Mouse (Mus musculus): ENCODE measurements around the gene Zfp710.

The Zfp710 gene

DNA sequence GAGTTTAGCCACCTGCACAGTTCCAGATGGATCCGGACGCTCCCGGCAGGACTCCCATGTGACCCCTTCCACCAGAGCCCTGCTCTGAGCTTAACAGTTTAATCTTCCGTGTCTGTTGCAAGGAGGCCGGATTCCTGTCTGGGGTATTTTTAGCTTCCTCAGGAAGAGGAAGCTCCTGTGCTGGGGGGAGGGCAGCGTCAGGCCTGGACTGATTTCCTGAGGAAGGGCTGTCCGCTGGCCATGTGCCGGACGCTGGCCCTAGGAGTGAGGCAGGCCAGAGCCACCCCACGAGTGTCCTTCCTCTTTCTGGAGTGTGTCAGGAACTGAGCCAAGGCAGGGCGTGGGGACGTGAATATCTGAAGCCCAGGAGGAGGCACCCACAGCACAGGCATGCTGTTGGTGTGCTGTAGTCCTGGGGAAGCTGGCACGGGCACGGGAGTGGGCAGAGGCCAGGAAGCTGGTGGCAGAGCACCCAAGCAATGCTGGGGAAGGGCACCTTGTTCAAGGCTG, 54.2 kb downstream of the Zfp710 start:
- DNase-seq (ENCODE audit: low read depth): no peak

- DNase-seq (ENCODE audit: low read depth): no peak
Measured at GRCm38 (mm10) chr7:80081586-80082554, 57.3 kb downstream of the Zfp710 start.

DNA sequence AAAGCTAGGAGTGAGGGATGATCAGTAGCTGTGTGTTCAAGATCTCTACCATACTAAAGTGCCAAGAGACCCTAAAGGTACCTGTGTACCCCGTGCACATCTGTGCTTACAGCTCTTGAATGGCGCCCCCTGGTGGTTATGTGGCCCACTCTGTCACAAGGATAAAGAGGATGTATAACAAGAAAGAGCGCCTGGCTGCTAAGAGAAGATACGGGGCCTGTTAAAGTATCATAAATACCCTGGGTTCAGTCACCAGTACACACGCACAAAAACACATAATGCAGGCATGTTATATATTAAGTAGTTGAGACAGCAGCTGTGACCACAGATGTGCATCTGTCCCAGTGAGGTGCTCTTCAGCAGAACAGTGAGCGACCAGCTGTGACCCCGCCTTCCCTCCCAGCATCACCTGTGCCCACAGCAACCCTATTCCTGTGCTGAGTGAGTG, 59.9 kb downstream of the Zfp710 start:
- DNase-seq (ENCODE audit: low read depth): peak; percentile 84

DNA sequence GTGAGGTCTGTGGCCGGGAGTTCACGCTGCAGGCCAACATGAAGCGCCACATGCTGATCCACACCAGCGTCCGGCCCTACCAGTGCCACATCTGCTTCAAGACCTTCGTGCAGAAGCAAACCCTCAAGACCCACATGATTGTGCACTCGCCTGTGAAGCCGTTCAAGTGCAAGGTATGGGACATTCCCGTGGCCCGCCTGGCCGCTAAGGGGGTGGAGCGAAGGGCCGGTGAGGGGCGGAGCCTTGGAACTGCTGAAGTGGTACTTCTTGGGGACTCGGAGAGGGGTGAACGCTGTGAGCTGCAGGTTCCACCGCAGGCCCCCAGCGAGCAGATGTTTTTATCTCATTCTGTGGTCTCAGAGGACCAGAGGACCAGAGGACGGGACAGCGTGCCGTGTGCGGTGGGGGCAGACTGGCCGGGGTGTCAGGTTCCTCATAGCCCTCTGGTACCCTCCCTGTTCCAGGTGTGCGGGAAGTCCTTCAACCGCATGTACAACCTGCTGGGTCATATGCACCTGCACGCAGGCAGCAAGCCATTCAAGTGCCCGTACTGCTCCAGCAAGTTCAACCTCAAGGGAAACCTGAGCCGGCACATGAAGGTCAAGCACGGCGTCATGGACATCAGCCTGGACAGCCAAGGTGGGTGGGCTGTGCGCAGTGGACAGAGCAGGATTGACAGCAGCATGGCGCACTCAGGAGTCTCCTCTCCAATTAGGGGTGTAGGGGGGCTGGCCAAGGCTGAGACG, 61.5 kb downstream of the Zfp710 start:
- no peak for DNase-seq (ENCODE audit: low read depth)

- no peak for DNase-seq (ENCODE audit: low read depth)
Measured at GRCm38 (mm10) chr7:80088191-80088590, 63.6 kb downstream of the Zfp710 start.

DNA sequence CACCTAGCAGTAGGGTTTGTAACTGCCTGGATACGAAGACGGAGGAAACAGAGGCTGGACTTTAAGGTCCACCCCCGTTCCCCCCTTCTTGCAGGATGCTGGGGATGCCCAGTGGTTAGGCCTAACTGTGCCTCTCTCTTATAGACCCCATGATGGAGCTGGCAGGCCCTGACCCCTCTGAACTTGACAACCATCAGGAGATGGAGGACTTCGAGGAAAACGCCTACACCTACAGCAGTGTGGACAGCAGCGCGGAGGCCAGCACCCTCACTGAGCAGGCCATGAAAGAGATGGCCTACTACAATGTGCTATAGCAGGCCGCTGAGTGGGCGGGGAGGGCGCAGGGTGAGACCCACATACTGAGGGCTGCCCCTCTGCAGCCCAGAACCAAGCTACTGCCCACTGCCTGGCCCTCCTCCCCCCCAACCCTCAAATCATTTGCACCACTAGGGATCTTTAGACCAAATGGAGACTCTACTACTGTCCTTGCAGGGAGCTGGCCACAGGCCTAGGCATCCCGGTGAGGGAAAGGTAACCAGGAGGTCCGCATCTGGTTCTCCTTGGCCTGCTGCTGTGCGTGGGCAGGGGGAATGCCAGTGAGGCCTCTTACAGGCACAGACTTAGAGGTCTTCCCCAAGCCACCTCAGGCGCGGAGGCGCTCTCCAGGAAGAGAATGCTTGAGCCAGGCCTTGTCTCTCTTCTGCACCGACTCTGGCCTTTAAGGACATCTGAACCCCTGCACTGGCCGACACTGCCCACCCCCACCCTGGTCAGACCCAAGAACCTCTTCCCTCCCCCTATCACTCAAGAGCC, 65.8 kb downstream of the Zfp710 start:
- DNase-seq (ENCODE audit: low read depth): no peak

DNA sequence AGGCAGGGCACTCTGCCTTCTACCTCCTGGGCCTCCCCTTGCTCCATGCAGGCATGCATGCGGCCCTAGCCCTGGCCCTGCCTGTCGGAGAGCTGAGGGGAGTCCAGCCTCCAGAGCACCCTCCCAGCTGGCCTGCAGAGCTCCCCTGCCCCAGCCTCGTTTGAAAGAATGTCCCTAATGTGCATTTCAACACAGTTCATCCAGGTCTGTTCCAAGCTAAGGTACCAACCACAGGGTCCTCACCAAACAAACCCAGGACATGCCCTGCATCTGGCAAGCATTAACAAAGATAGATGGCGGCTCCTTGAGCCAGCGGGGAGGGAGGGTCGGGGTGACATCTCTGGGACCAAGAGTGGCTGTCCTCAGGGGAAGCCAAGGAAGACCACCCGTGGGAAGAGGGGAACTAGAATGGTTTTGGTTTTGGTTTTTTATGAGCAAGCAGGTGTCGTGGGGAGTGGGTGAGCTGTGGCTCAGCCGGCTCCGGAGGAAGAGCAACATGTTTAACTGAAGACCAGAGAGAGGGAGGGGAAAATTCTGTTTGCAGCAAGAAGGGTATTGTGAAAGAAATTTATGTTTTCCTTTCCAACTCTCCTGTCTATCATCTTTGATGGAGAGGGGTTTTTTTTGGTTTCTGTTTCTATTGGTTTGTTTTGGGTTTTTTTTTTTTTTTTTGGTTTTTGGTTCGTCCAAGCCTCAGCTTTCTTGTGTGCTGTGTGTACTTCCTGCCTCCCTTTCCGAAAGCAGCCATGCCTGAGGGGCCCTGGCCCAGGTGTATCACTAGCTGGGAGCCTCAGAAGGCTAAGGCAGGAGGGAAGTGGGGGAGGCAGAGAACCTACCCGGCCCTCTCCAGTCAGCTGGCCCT, 66.6 kb downstream of the Zfp710 start:
- peak; percentile 76 for DNase-seq (ENCODE audit: low read depth)

- no peak for DNase-seq (ENCODE audit: low read depth)
Measured at GRCm38 (mm10) chr7:80091866-80092210, 67.2 kb downstream of the Zfp710 start.

DNA sequence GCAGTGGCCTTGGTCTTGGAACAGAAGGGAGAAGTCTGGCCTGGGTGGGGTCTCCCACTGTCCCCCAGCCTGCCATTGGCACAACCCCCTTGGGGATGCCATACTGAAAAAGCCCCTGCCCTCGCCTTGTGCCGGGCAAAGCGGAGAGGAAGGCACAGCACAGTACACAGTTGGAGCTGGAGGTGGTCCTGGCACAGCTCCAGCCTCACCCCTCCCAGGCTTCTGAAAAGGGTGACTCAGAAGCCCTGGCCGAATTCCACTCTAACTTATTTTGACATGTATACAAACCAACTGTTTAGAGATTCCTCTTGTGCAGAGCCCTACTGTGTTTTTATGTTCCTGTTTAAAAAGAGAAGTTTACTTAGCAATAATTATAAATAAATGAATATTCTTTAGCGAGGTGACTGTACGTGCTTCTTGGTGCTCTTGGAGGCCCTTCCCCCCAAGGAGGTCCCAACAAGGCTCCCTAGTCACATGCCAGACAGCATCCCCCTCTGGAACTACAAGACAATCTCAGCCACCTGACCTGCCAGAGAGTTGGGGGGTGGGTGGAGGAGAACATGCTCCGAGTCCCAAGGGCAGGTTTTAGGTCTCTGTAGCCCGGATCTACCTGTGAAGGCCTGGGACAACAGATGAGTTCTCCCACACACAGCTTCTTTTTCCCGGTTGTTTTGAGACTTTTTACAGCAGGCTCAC, 67.9 kb downstream of the Zfp710 start:
- no peak for DNase-seq (ENCODE audit: low read depth)

GRCm38 (mm10) chr7:80094481-80094880, 69.9 kb downstream of the Zfp710 start:
- no peak for DNase-seq (ENCODE audit: low read depth)

DNA sequence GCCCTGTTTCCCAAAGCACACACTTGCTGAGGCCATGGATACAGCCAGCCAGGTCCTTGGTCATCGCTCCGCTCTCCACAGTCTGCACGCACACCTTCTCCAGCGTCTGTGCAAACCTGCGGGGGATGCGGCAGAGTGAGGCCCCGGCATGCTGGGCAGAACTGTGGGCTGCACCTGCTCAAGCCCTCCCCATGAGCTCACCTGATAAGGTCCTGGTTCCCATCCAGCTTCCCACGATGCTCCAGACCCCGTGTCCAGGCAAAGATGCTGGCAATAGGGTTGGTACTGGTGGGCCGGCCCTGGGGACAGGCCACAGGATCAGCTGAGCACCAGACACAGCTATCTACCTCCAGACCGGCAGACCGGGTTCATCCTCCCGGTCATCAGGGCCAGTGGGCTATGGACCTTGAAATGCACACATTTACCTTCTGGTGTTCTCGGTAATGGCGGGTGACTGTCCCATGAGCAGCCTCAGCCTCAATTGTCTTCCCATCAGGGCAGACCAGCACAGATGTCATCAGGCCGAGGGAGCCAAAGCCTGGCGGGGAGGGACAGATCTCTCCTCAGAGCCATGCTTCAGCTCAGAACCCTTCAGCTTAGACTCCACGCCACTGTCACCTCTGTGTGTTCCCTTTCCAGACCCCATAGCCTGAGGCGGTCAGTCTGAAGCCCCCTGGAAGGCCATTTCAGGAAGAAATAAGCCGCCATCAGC, 71.1 kb downstream of the Zfp710 start:
- DNase-seq (ENCODE audit: low read depth): no peak

GRCm38 (mm10) chr7:80098389-80098976, 73.9 kb downstream of the Zfp710 start:
- no peak for DNase-seq (ENCODE audit: low read depth)

GRCm38 (mm10) chr7:80103335-80103734, 78.7 kb downstream of the Zfp710 start:
- DNase-seq (ENCODE audit: low read depth): no peak

DNA sequence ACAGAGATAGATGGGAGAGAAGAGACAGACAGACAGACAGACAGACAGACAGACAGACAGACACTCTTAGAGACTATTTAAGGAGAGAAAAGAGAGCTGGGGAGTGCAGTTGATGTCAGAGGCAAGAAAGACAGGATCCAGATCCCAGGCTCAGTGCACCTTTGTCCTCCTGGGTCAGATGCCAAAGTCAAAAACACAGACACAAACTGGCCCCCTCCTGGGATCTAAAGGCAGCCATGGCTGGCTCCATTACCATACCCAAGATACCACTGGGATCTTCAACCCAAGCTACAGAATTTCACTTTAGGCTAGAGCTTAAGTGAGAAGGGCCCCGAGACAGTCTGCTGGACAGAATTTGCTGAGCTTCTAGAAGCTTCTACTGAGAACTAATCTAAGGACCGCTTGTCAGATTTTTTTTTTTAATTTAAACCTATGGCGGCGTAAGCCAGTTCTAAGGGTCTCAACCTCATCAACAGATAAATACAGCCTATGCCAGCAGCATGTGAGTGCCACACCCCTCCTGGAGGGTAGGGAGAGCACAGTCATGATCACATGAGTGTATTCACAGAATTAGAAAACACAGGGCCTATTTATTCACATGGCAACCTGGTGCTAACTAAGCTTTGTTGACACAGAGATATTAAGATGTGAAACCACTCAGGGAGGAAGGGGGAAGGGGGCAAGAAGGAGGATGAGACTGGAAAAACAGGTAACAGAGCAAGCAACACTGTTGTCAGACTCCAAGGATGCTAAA, 81.2 kb downstream of the Zfp710 start:
- DNase-seq (ENCODE audit: low read depth): no peak

DNA sequence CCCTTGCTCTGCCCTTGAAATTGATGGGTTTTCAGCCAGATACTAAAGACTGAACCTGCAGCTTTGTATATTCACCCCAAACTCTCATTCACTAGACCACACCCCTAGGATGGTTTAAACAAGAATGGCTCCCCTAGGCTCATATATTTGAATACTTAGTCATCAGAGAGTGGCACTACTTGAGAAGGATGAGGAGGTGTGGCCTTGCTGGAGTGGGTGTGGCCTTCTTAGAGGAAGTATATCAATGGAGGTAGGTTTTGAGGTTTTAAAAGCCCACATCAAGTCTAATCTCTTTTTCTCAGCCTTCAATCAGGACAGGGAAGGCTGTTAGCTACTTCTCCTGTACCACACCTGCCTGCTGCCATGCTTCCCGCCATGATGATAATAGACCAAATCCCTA, 81.8 kb downstream of the Zfp710 start:
- no peak for DNase-seq (ENCODE audit: low read depth)

DNA sequence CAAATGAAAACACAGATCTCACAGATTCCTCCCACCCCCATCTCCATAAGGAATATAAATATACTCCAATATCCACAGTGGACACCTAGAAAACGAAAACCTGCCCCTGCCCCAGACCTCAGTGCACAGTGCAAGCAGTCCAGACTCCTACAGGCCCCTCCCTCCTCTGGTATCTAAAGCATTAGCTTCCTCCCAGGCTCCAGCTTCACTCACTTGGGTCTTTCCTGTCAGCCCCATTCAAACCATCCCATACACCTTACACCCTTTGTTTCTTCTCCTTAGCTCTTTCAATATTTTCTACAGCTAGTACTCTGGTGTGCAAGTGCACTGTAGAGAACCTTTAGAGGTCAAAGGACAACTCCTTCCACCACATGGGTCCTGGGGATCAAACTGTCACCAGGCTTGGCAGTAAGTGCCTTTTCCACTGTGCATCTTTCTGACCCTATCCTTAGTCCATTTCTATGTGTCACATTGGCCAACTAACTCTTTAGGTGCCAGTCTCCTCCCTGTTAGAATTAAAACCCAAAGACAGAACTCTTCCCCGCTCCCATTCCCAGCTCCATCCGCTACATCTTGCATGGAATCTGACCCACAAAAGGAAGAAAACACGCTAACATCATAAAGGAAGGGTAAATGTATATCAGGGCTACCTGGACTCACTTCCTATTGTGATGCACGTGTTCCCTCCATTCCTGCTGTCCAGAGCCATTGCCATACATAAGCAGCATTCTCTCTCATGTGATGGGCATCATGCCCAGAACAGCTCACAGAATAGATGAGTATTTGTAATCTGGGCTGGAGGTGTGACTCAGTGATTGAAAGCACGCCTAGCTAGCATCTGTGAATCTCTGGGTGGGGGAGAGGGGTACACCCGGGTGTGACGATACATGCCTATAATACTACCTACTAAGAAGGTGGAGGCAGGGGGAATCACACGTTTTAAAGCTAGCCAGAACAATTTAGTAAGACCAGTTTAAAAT, 86.7 kb downstream of the Zfp710 start:
- DNase-seq (ENCODE audit: low read depth): no peak

GRCm38 (mm10) chr7:80113989-80114388, 89.4 kb downstream of the Zfp710 start:
- no peak for DNase-seq (ENCODE audit: low read depth)
